Mouse (Mus musculus) limb, embryonic 11.5 days (tissue): Measurements from ENCODE around the gene Maml3. TPM values are rescaled to one million over a fixed set of nuclear protein-coding genes. Genes with fewer than 3 reads are reported as not detected.

Experiments
- ATAC-seq: fragments of 200-750 bp; cut with Nextera tagmentation; 2 replicates; pipeline ENCODE4 v1.8.0; 2017; ENCODE audit warnings: low read depth; ENCODE audit not compliant: insufficient number of reproducible peaks, low FRiP score, low TSS enrichment
- DNase-seq: peaks from one replicate; pipeline ENCODE4 v3.0.0-alpha.2; 2015; ENCODE audit warnings: low spot score
- H3K27ac ChIP-seq: fragments of 300-500 bp; sonication (generic); replicated peaks from 2 replicates; pipeline ENCODE4 v1.5.1; 2014; ENCODE audit warnings: low read depth, mild to moderate bottlenecking, low read length
- H3K27me3 ChIP-seq: fragments of 300-500 bp; sonication (generic); 2 replicates; pipeline ENCODE4 v1.6.1; 2014; ENCODE audit warnings: mild to moderate bottlenecking, low read length, mixed read lengths; ENCODE audit not compliant: control insufficient read depth, insufficient read depth
- H3K36me3 ChIP-seq: fragments of 300-500 bp; sonication (generic); 2 replicates; pipeline ENCODE4 v1.6.1; 2014; ENCODE audit warnings: mild to moderate bottlenecking, low read length, moderate library complexity, mixed read lengths; ENCODE audit not compliant: control insufficient read depth, insufficient read depth
- H3K4me1 ChIP-seq: fragments of 300-500 bp; sonication (generic); 2 replicates; pipeline ENCODE4 v1.6.1; 2014; ENCODE audit warnings: low read length, mixed read lengths; ENCODE audit not compliant: control insufficient read depth, insufficient read depth
- H3K4me2 ChIP-seq: fragments of 300-500 bp; sonication (generic); 2 replicates; pipeline ENCODE4 v1.6.1; 2014; ENCODE audit warnings: low read depth, mild to moderate bottlenecking, moderate library complexity; ENCODE audit not compliant: severe bottlenecking
- H3K4me3 ChIP-seq: fragments of 300-500 bp; sonication (generic); 2 replicates; pipeline ENCODE4 v1.5.1; 2014; ENCODE audit warnings: low read depth, low read length
- H3K9ac ChIP-seq: fragments of 300-500 bp; sonication (generic); 2 replicates; pipeline ENCODE4 v1.6.1; 2014; ENCODE audit warnings: mild to moderate bottlenecking, low read length
- H3K9me3 ChIP-seq: fragments of 300-500 bp; sonication (generic); 2 replicates; pipeline ENCODE4 v1.6.1; 2016; ENCODE audit warnings: low read length; ENCODE audit not compliant: control insufficient read depth
- WGBS: fragments of 180-500 bp; shearing (Covaris S2); extraction: QIAGEN DNeasy Blood & Tissue Kit; methylation state at CpG from one replicate; pipeline ENCODE4 v1.1.7; 2014; 5-methylcytosine and 5-hydroxymethylcytosine counted together
- polyA plus RNA-seq: library from polyadenylated mRNA; unstranded; fragments of >200 nt; fragmentation: Nextera tagmentation; extraction: Ambion mirVana; gene quantifications from 2 replicates; pipeline ENCODE4 v1.2.1, GENCODE M21; 2014

The Maml3 gene
- polyA plus RNA-seq, 1 experiment from 2014 or later: 4.3 TPM

DNA sequence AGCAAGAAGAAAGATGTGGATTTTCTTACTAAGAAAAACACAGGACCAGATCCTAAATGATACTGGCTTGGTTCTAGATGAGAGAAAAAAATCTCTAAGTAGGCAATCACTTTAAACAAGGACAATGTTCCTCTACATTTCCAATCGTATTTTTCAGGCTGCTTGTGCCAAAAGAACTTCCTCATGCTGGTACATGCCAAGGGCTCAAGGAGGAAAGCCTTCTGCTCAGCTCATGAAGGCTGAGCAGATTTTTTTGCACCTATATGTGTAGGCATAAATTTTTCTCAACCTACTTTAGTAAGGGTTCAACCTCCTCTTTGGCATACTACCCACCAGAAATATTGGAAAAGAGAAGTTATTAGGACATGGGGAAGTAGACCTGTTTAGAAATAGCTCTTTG, 384.9 kb downstream of the Maml3 start:
- Histone ChIP-seq H3K9me3 (no peaks in the 10 kb centered on the region), H3K9ac (no peak overlapping the region), H3K36me3 (no peaks in the 10 kb centered on the region), H3K27ac (no peak overlapping the region), H3K4me3 (no peak overlapping the region), H3K4me1 (peaks cover 5% of the 10 kb centered on the region; the same call in 1 of the 2 replicates), H3K4me2 (no peak overlapping the region), H3K27me3 (no peaks in the 10 kb centered on the region)
- no peak for ATAC-seq
- no peak for DNase-seq
- WGBS: 84% methylated on average over 1 of the region's 1 CpGs

DNA sequence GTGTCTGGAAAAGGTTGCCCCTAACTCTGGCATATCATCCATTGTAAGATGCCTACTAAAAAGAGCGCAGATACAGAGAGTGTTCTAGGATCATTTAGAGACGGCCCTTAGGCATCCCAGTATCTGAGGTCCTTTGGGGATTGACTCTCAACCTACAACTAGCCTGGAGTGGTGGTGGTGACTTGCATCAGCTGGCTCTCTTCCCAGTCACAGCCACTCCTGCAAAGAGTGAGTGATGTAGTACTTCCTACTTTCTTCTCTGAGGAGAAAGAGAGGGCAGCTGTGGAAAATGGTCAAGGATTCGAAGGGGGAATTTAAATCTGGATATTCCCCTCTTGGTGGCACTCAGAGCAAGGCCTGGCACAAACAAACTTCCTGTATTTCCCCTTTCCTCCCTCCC, 385.5 kb downstream of the Maml3 start:
- H3K36me3 ChIP-seq: no peaks in the 10 kb centered on the region
- H3K4me3 ChIP-seq: no peak overlapping the region
- H3K27ac ChIP-seq: no peak overlapping the region
- H3K4me2 ChIP-seq: no peak overlapping the region
- no peaks in the 10 kb centered on the region for H3K9me3 ChIP-seq
- 84% methylated on average over 3 of the region's 3 CpGs for WGBS
- H3K27me3 ChIP-seq: no peaks in the 10 kb centered on the region
- DNase-seq (no peak), ATAC-seq (no peak)
- no peak overlapping the region for H3K9ac ChIP-seq
- H3K4me1 ChIP-seq: peaks cover 9% of the 10 kb centered on the region; the same call in 1 of the 2 replicates

DNA sequence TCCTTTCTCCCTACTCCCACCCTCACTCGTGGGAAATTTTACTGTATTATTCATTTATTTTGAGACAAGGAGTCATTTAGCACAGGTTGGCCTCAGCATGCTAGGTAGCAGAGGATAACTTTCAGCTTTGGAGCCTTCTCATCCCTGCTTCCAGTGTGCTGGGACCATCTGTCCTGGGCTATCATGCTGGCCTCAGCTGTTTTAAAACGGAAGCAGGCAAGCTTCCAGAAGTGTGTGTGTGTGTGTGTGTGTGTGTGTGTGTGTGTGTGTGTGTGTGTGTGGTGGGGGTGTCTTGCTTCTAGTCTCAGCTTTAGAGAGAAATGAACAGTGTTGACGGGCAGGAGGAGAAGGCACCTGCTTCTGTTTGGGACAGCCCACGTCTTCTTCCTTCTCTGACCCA, 387.0 kb downstream of the Maml3 start:
- Histone ChIP-seq H3K4me1 (peaks cover 9% of the 10 kb centered on the region; the same call in 1 of the 2 replicates), H3K36me3 (no peaks in the 10 kb centered on the region), H3K9me3 (no peaks in the 10 kb centered on the region), H3K4me3 (no peak overlapping the region), H3K4me2 (no peak overlapping the region), H3K27ac (no peak overlapping the region), H3K9ac (no peak overlapping the region), H3K27me3 (no peaks in the 10 kb centered on the region)
- ATAC-seq (no peak), DNase-seq (no peak)
- 72% methylated on average over 4 of the region's 4 CpGs for WGBS

DNA sequence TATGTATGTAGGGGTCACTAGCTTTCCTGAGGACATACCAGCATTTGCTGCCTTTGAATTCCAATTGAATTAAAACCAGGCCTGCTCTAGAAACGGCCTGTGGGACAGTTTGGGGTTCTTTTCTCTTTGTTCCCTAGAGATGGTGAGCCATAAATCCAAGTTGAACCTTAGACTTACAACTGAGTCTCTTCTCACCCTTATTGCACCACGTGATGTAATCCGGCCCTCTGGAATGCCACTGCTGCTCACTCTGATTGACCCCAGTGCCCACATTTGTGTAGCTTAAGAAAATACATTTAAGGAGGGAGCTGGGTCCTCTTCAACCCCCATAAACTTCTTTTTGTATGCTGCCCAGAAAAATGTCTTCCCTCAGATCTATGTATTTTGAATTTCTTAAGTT, 387.4 kb downstream of the Maml3 start:
- Histone ChIP-seq H3K9ac (no peak overlapping the region), H3K4me1 (peaks cover 9% of the 10 kb centered on the region; the same call in 1 of the 2 replicates), H3K27me3 (no peaks in the 10 kb centered on the region), H3K4me3 (no peak overlapping the region), H3K27ac (no peak overlapping the region), H3K36me3 (no peaks in the 10 kb centered on the region), H3K9me3 (no peaks in the 10 kb centered on the region), H3K4me2 (no peak overlapping the region)
- DNase-seq: no peak
- ATAC-seq: no peak
- WGBS: 20% methylated on average over 3 of the region's 3 CpGs

DNA sequence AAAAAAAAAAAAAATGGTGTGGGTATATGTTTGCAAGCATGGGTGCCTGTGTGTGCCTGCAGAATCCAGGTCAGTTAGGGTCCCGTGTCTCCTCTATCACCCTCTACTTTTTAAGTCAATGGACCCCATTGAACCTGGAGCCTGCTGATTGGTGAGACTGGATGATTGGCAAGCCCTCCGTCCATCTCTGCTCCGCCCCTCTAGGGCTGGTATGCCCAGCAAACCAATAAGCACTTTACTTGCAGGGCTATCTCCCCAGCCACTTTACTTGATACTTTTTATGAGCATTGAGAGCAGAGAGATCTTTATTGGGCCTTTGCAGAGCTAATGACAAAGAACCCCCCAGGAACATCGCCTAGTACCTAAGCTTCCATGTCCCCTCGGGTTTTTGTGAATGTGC, 390.4 kb downstream of the Maml3 start:
- Histone ChIP-seq H3K27ac (no peak overlapping the region), H3K9me3 (no peaks in the 10 kb centered on the region), H3K27me3 (no peaks in the 10 kb centered on the region), H3K36me3 (no peaks in the 10 kb centered on the region), H3K4me2 (no peak overlapping the region), H3K4me3 (no peak overlapping the region), H3K9ac (no peak overlapping the region), H3K4me1 (peaks cover 9% of the 10 kb centered on the region; the same call in 1 of the 2 replicates)
- ATAC-seq (no peak), DNase-seq (no peak)
- 74% methylated on average over 5 of the region's 5 CpGs for WGBS

DNA sequence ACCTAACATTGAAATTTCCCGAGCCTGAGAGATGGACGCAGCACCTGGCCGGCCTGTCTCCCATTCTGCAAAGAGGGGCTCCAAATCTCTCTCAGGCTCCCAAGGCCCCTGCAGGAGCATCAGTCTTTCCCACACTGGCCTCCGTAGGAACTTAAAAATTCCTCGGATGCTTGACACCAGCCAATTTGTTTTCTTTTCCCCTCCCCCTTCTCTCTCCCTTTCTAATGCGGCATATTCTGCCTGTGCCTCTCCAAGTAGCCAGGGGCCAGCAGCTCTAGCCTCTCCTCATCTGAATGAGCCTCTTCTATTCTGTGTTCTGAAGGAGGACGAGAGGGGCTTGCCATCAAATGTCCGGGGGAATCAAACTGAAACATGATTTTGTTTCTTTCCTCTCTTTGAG, 391.6 kb downstream of the Maml3 start:
- Histone ChIP-seq H3K4me2 (no peak overlapping the region), H3K4me1 (peaks cover 9% of the 10 kb centered on the region; the same call in 1 of the 2 replicates), H3K27me3 (no peaks in the 10 kb centered on the region), H3K36me3 (no peaks in the 10 kb centered on the region), H3K9me3 (no peaks in the 10 kb centered on the region), H3K4me3 (no peak overlapping the region), H3K27ac (no peak overlapping the region), H3K9ac (no peak overlapping the region)
- ATAC-seq (no peak), DNase-seq (no peak)
- 10% methylated on average over 8 of the region's 8 CpGs for WGBS

DNA sequence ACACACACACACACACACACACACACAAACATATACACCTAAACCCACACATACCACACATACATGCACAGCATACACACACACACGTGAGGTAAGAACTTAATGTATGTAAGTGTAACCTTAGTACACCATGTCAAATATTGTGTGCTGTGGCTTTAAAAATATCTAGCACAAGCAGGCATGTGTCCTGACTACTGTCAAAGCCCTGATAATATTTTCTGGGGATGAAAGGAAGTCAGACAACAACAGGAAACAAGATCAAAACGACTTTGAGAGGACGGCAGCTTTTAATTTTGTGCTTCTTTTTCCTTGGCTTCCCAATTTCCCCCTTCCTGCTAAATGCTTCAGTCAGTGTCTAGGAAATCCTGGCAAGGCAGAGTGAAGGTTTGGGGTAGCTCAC, 392.5 kb downstream of the Maml3 start:
- Histone ChIP-seq H3K36me3 (no peaks in the 10 kb centered on the region), H3K27ac (no peak overlapping the region), H3K27me3 (no peaks in the 10 kb centered on the region), H3K9ac (no peak overlapping the region), H3K4me3 (no peak overlapping the region), H3K4me2 (no peak overlapping the region), H3K9me3 (no peaks in the 10 kb centered on the region), H3K4me1 (peaks cover 7% of the 10 kb centered on the region; the same call in 1 of the 2 replicates)
- WGBS: 21% methylated on average over 3 of the region's 3 CpGs
- ATAC-seq (no peak), DNase-seq (no peak)

DNA sequence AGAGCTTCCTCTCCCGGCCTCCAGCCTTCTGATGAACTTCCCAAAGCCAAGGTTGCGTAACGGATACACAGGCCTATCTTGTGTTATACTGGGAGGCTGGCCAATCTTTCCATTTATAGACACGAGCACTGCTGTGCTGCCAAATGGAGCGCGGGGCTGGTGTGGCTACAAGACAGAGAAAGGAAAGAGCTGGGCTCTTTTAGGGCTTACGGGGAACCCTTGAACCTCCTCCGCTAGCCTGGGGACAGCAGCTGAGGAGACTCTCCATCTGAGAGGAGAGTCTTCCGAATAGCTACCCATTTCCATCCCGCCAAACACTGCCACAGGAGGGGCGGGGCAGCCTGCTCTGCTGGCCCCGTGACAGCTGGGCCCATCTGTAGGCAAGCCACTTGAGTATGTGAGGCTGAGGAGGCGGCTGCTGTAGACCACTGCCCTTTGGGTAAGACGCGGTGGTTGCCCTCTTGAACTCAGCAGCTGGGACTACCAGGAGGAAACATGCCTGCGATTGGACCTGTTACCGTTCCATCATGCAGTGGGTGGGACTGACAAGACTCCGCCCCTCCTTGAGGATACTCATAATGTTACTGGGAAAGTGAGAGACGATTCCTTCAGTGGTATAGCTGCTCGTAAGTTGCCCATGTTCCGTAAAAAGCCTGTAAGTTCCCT, 396.0 kb downstream of the Maml3 start:
- ATAC-seq: no peak
- Histone ChIP-seq H3K4me1 (no peaks in the 10 kb centered on the region), H3K9ac (no peak overlapping the region), H3K27me3 (no peaks in the 10 kb centered on the region), H3K4me3 (no peak overlapping the region), H3K4me2 (no peak overlapping the region), H3K36me3 (no peaks in the 10 kb centered on the region), H3K27ac (no peak overlapping the region), H3K9me3 (no peaks in the 10 kb centered on the region)
- no peak for DNase-seq
- WGBS: 77% methylated on average over 21 of the region's 21 CpGs

DNA sequence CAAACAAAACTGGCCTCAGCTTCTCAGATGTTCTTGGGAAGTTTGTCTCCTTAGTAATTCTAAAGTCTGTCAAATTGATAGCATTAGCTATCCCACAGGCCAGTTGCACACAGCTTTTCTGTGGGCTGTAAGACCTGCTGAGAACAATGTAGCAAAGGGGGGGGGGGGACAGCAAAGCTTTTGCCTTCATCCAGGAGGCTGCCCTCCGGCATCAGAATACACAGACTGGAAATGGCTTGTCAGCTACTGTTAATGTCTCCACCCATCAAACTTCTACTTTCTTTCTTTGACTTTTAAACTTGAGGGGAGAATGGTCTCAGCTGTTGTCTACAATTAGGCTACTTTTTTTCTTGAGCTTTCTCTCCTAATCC, 396.5 kb downstream of the Maml3 start:
- Histone ChIP-seq H3K4me1 (no peaks in the 10 kb centered on the region), H3K27me3 (no peaks in the 10 kb centered on the region), H3K4me2 (no peak overlapping the region), H3K9ac (no peak overlapping the region), H3K36me3 (no peaks in the 10 kb centered on the region), H3K4me3 (no peak overlapping the region), H3K9me3 (no peaks in the 10 kb centered on the region), H3K27ac (no peak overlapping the region)
- no peak for DNase-seq
- 91% methylated on average over 1 of the region's 1 CpGs for WGBS
- ATAC-seq: no peak
